Mouse (Mus musculus) right cerebral cortex, postnatal 25 days (tissue): ENCODE results near the gene Alkbh3.

Experiments used
- DNase-seq: peaks from one replicate; pipeline ENCODE4 v3.0.0; 2022

The Alkbh3 gene

DNA sequence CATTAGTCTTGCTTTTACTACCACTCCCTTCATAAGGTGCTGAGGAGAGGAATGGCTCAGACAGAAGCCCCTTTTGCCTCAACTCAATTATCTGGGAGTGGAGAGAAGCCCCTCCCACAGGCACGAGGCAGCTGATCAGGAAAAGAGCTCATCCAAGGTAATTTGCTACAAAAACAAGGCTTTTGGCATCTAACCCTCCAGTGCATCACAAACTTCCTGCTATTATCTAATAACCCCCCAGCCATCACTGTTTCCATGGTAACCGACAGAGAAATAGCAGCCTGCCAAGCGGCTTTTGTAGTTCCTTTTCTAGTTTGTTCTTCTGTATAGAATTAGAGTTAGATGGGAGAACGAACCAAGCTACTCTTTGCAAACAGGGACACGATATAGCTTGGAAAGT is 18.3 kb downstream of the Alkbh3 start:
- DNase-seq, result no peak

DNA sequence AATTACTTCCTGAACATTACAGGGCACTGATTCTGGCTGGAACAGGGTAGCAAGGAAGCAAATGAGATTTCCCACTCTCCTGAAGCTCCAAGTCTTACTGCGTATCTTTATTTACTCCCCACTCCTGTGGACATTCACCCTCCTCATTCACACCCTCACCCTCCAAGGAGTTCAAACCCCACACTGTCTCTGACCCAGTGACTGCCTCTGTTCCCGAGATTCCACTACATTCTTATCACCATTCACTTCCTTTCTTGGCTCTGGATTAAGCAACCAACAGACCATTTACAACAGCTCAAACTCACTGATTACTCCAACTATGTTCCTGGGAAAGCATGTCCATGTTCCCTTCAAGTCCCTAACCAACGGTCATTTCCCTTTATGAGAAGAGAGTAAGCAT is 19.3 kb downstream of the Alkbh3 start:
- DNase-seq, result no peak

DNA sequence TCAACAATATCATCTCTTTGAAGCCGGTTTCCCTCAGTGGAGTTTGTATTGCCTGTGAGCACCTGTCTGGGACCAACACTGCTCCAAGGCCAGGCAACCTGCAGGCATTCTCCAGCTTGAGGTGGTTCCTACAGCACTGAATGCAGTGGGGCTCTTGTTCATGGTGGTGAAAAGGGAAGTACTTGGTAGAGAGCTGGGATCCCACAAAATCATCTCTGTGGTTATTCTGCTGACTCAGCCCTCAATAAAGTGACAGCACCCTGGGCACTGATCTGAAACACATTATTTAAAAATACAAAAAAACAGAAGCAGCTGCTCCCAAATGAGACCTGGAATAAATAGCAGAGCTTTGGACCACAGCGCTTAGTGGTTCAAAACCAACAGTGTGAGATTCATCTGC is 22.2 kb downstream of the Alkbh3 start:
- DNase-seq, result no peak

DNA sequence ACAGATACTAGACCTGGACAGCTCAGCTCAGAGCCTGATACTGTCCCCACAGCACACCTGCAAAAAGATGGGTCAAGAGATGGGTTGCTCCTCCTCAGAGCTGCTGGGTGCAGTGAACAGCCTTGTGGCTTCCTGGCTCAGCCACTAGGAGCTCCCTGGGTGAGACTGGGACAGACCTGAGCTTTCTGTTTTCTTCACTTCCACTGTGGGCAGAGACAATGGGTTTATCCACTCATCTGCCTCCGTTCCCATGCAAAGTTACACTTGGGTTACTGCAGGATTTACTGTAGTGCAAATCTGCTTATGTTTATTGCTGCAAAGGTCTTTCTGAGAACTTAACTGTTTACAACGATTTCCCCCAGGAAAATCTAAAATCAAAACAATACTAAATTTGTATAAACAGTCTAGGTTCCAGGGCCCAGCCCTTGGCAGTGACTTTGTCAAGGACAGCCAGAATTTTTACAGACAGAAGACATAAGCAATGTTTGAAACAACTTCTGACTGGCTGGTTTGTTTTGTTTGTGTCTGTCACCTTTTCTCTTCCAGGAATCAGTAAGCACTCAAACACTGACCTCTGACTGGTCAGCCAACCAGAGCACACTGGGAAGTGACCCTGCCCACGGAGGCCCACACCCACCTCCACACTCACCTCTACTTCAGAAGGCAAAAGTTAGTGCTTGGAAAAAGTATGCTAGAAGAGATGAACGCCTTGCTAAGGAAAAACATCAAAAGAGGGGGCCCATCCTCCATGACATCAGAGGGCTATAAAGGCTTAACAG is 28.0 kb downstream of the Alkbh3 start:
- DNase-seq, result no peak

DNA sequence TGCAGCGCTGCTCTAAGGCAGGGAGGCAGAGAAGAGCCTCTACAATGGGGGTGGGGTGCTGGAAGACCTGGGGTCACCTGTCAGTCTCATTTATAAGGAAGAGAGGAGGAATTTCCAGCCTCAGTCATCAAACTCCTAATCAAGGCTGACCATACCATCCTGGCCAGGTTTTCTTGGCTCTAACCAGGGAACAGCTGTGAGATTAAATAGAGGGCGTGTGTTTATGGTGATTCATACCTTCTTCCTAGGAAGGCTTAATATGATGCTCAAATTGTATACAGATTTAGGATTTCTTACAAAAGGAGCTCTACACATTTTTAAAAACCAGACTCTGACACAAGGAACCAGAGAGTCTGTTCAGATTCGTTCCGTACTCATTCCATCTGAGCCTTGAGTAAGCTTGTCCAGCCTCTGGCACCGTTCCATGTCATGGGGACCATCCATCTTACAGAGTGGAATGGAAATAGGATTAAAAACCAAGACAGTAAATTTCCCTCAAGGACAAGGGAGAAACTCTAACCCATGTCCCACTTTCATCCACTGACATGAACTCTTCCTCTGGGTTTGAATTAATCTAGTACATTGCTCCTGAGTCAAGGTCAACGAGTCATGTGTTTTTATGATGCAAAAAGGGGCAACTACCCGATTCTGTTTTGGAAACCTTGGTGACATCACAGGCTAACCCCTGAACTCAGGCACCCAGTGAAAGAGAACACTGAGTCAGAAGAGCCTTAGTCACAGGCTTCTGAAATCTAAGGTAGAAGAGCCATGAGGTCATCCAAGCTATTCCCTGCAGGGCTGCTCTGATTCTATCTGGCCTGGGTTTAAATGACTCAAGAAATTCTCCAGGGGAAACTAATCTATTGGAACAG is 31.1 kb downstream of the Alkbh3 start:
- DNase-seq, result no peak

DNA sequence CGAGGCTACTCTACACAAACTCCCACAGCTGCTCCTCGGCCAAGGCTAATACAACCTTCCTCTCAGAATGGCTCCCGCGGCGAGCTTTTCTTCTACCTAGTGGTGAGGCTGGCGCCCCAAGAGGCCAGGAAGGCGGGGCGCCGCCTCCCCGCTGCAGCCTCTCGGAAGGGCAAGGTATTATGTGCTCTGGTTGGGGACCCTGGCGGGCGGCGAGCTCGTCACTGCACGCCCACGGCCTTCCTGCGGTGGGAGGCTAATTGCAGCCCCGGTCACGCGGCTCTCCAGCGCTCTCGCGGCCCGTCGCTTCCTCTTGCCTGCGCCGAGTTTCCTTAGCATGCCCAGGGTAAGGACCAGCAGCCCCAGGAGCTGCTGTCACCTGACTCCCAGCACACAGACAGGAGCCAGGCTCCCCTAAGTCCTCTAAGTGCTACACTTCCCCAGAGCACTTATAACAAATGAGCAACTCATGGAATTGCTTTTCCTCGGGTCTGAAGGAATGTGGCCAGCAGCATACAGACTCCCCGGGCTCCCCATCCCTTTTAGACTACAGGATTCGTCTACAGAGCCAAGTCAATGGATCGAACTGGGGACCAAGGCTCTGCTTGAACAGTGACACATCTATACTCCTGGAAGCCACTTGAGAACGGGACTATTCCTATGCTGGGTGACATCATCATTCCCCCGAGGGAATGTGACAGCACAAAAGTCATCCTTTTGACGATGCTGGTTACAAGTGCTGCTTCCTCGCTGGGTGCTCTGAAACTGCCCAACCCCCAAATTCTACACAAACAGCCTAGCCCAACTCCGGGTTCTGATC is 34.0 kb downstream of the Alkbh3 start:
- DNase-seq, result peak; percentile 66

DNA sequence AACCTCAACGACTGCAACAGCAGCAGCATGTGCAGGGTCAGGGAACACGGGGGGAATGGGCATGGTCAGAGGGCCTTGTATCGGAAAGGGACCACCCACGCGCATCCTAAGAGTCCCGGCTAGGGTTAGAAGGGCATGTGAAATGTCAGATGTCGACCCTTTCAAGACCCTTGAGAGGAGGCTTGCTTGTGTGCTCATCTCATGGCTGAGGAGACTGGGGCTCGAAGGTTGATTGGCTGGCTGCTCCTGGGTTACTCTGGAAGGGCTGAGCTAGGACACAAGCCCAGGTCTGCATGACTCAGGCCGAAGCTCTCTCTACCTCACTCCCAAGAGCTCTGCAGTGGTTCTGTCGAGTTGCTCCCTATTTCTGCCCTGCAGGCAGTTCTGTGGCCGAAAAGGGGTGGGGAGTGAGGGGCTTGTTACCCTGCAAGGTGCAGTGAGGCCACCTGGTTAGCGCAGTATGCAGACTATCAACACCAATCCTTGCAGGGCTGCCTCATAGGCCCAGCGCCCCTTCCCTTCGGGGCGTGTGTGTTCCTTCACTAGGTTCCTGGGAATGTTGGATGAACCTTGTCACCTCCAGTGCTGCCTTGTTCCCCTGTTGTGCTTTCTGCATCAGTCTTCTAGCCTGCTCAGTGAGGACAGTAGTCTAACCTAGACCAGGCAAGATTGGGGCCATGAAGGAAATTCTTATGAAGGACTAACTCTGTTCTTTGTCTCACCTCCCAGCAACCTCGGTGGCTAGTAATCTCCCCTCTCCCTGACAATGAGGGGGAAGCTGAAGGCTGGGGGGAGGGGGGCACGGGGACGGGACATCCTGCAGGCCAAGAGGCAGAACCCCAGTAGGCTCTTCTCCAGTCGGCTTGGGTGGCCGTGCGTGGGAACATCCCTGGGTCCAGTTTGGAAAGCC is 34.8 kb downstream of the Alkbh3 start:
- DNase-seq, result no peak

DNA sequence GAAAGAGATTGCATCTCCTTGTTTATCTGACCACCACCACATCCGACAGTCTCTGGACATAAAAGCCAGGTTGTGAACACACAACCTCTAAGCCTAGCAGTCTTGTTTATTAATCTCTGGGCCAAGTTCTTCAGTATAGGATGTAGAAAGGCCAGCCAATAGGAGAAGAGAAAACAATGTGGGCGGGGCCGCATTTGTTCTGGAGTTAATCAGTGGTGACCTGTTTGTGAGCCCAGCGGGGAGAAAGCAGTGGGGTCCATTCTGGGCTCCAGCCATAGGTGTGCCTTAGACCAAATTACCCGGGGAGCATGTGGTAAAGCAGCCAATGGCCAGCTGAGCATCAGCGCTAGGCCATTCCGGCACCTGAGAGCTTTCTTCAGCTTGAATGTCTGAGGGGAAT is 35.6 kb downstream of the Alkbh3 start:
- no peak for DNase-seq

DNA sequence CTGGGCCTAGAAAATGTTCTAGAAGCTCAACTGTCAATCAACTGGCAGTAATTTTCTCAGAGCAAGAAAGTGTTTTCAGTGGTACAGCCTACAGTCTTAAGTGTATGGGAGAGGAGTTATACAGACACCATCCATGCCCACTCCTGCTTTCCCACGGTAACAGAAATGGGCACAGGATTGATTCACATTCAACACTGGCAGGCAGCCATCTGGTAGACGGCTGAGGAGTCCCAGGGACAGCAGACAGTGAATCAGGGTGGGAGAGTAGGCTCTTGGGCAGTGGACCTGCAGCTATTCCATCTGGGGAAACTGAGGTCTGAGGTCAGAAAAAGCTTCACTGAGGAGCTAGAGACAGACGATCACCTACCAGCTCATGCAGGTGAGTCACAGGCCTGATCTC is 39.0 kb downstream of the Alkbh3 start:
- DNase-seq, result no peak

DNA sequence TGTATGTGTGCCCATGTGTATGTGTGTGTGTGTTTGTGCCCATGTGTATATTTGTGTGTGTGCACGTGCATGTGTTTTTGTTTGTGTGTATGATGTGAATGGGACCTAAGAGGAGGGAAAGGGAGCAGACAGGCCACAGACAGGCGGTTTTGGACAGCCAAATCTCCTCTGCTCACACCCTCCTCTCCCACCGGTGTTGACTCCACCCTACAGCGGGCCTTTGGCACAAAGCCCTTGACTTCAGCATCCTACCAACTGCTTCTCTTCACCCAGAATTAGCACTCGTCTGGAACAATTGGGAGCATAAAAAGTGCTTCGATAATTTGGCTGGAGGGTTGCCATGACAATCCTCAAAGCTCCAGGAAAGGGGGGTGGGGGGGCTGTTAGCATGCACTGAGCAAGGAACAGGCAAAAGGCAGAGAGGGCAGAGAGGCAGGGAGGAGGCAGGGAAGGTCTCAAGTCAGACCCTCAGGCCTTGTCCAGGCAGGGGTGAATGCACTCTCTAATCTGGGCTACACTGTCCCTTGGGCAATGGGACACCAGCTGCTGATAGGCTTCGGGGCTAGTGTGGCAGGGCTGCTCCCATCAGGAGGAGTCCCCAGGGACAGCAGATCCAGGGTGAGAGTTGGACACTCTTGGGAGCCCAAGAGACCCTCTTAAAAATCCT is 46.0 kb downstream of the Alkbh3 start:
- no peak for DNase-seq

DNA sequence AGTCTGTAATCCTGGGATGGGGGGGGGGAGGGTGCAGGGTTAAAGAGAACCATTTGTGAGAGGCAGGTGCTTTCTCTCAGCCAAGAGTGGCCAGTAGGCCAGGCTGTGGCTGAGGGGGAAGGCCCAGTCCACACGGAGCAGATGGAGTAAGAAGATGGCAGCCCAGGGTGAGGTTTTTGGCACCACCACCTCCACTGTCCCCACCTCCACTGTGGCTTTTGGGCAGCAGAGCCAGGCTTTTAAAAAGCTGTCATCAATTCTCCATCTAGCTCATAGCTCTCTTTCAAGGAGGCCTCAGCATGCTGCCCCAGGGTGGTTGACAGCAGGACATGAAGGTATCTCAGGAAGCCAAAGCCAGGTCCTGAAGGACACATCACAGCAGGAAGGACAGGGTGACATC is 46.8 kb downstream of the Alkbh3 start:
- DNase-seq, result no peak

DNA sequence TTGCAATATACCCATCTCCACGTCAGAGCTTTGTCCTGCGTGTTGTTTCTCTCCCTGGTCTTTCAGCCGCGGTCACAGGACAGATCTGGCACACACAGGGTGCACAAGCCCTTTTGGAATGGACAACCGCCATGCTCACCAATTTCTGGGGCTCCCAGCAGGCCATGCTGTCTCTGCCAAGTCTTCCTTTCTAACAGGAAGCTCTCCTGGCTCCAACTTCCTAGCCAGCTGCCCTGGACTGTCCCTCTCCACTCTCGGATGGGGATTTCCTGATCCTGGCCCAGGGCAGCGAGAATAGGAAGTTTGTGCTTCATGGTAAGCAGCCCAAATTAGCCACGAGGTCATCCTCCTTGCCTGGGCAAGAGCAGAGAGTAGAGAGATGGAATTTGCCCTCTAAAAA is 48.9 kb downstream of the Alkbh3 start:
- no peak for DNase-seq

DNA sequence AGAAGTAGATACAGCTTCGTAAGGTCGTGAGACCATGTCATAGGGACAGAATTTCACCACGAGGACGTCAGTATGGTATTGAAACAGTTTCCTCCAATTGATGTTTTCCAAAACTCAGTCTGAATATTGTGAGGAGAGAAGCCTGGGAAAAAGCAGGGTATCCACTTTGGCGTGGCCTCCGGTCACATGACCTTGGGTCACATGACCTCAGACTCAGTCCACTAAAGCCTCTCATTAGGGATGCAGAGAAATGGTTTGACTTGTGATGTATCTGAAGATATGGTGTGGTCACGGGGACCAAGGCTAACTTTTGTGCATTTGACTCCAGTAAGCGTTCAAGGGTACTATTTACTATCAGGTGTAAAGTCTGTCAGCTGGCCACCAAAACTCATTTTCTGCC is 51.3 kb downstream of the Alkbh3 start:
- no peak for DNase-seq

DNA sequence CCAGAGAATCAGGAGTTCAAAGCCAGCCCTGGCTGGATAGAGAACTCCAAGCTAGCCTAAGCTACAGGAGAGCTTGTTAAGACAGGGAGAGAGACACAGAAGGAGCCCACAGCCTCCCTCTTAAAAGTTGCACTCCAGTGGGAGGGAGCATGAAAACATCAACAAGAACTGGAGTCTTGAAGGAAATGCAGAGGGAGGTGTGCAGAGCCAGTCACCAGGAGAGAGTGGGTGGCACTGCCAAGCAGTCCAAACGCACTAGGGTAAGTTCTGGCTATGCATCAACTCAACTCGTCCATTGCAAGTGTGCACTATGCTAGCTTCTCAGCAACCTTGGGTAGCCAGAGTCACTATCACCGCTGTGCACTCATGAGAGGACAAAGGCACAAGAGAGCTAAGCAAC is 52.4 kb downstream of the Alkbh3 start:
- no peak for DNase-seq

DNA sequence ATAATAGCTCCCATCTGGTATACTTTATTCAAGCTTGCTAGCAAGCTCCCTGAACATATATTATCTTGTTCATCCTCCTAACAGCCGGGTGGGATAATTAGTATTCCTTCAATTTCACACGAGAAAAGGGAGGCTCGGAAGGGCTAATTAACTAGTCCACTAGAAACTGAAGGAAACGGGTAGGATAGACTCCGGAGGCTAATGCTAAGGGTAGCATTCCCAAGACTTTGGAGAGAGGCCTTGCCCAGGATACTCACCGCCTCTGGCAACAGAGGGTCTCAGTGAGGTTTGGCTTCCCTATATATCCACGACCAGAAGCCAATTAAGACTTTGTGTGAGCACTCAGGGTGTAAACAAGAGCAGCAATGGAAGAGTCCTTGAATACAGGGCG is 52.8 kb downstream of the Alkbh3 start:
- DNase-seq, result no peak

DNA sequence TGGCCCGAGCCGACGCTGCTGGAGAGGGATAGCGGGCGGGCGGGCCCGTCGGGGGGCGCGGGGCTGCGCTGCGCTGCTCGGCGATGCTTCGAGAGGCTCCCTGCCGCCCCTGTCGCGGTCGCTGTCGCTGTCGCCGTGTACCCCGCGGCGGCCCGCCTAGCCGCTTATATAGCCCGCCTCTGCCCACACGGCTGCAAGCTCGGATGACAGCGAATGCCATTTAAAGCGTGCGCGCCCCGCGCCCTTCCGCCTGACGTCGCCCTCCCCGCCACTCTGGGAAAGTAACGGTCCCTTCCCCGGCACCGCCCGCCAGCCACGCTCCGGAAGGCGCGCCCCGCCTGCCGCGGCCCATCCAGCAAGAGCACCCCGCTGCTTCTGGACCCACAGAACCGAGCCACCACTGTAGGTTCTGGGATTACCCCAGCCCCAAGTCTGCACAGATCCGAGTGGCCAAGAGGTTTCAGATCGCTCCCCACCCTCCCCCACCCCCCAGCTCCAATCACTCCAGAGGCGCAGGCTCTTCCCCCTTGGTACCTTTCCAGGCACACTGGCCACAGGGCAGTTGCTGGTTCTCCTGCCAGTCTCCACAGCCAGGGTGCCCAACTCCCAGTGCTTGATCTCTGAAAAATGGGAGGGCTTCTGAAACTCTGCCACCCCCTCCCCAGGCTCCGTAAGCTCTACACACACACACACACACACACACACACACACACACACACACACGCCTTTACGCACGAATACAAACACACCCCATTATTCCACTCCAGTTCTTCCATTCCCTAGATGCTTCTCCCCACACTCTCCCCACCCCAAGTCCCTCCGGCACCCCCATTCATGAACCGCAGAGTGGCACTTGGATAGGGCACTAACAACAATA is 53.5 kb downstream of the Alkbh3 start, which contains the start of gene Gm13889:
TSS of gene Gm13889 (minus strand) at position 294 of the 877 bp plus-strand sequence.
- DNase-seq, result peak; percentile 89

DNA sequence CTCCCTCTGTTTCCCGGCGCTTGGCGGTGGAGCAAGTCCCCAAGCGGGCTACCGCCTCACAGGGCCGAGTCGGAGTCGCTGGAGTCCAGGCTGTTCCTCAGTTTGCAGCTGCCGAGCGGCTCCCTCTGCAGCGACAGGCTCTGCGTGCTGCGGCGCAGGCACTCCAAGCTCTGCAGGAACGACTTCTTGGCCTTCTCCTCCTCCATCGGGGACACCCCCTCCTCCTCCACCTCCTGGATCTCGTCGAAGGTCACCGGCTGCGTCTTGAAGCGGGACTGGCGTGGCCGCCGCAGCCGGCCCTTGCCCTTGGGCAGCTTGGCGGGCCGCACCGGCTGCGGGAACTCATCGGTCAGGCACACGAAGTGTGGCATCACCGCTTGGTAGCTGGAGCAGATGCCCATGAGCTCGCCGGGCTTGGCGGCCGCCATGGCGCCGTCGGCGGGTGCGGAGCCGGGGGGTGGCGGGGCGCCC is 54.2 kb downstream of the Alkbh3 start:
- DNase-seq, result peak; percentile 78

DNA sequence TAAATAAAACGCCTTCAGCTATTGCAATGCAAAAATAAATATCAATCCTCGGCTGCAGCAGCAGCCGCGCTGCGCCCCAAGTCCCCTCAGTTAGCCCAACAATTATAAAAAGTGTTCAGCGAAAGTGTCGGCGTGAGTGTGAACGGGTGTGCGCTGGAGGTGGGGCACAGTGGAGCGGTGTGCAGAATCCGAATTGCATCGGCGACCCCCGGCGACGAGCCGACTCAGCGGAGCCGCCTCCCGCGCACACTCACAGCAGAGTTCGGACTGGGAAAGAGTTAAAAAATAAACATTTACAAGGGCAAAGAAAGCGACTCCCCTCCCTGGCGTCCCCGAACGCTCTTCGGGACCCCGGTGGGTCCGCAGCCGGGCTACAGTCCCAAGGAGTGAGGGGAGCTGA is 54.7 kb downstream of the Alkbh3 start:
- no peak for DNase-seq

DNA sequence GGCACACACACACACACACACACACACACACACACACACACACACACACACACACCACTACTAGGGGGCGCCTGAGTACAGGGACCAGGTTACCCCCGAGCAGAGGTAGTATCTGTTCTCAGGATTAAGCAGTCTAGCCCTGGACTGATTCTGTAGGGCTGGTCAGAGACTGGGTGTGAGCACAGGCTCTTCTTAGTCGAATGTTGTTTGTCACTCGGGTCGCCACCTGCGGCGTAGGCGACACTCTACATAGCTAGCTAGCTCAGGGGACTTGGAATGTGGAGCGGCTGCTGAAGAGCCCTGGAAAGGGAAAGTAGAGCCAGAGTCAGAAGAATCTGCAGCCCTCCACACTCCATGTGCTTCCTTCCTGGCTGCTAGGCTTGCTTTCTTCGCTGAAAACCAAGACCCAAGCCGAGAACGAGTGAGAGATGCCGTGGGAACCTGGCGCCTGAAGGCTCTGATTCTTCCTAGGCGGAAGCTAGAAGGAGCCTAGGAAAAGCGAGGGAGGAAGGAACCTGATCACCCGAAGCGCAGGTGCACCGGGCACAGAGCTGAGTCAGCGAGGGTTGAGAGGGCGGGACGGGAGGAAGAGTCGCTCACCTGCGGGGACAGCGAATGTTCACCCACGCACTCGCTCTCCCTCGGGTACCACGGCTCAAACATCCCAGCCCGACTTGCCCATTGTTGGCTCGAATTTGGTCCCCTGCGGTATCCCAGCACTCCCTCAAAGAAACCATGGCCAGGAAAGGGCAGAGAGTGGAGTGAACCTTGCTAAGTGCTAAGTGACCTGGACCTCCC is 55.6 kb downstream of the Alkbh3 start:
- DNase-seq, result no peak

DNA sequence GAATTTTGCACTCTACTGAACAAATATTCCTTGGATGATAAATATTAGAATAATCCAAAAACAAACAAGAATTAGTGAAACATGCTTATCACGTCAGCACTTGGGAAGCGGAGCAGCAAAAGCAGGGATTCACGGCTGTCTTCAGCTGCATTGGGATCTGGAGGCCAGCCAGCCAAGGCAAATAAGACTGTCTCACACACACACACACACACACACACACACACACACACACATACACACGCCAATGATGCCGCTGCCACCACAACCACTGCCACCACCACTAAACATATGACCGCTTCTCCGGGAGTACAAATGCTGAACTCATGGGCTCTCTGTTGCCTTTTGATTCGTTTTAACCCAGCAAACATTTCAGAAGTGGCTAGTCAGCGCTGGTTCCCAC is 56.9 kb downstream of the Alkbh3 start:
- no peak for DNase-seq
